Mouse (Mus musculus) stomach, embryonic 16.5 days (tissue): ENCODE measurements around the gene Ccdc155. TPM values are rescaled to one million over a fixed set of nuclear protein-coding genes. Genes with fewer than 3 reads are reported as not detected.

Experiments used
- ATAC-seq: fragments of 200-750 bp; cut with Nextera tagmentation; 2 replicates; pipeline ENCODE4 v1.8.0; 2017; ENCODE audit warnings: moderate number of reproducible peaks, moderate TSS enrichment; ENCODE audit not compliant: insufficient read depth, low FRiP score
- H3K27ac ChIP-seq: fragments of 300-500 bp; sonication (generic); 2 replicates; pipeline ENCODE4 v1.5.1; 2014; ENCODE audit warnings: low read length
- H3K27me3 ChIP-seq: fragments of 300-500 bp; sonication (generic); 2 replicates; pipeline ENCODE4 v1.6.1; 2014; ENCODE audit warnings: low read length, control low read depth, mixed read lengths; ENCODE audit not compliant: control insufficient read depth, insufficient read depth
- H3K36me3 ChIP-seq: fragments of 300-500 bp; sonication (generic); 2 replicates; pipeline ENCODE4 v1.6.1; 2014; ENCODE audit warnings: low read length; ENCODE audit not compliant: control insufficient read depth, insufficient read depth
- H3K4me1 ChIP-seq: fragments of 300-500 bp; sonication (generic); 2 replicates; pipeline ENCODE4 v1.6.1; 2014; ENCODE audit warnings: low read length, control low read depth, mixed read lengths; ENCODE audit not compliant: control insufficient read depth, insufficient read depth
- H3K4me2 ChIP-seq: fragments of 300-500 bp; sonication (generic); 2 replicates; pipeline ENCODE4 v1.6.1; 2014; ENCODE audit warnings: low read depth, low read length, mixed read lengths
- H3K4me3 ChIP-seq: fragments of 300-500 bp; sonication (generic); replicated peaks from 2 replicates; pipeline ENCODE4 v1.5.1; 2014; ENCODE audit warnings: mild to moderate bottlenecking, low read length
- H3K9ac ChIP-seq: fragments of 300-500 bp; sonication (generic); 2 replicates; pipeline ENCODE4 v1.6.1; 2014; ENCODE audit warnings: low read length
- H3K9me3 ChIP-seq: fragments of 300-500 bp; sonication (generic); replicated peaks from 2 replicates; pipeline ENCODE4 v1.6.1; 2016; ENCODE audit warnings: low read length, control low read depth; ENCODE audit not compliant: control insufficient read depth
- WGBS: fragments of 180-500 bp; shearing (Covaris S2); extraction: QIAGEN DNeasy Blood & Tissue Kit; methylation state at CpG from one replicate; pipeline ENCODE4 v1.1.7; 2014; 5-methylcytosine and 5-hydroxymethylcytosine counted together
- polyA plus RNA-seq: library from polyadenylated mRNA; unstranded; fragments of >200 nt; fragmentation: Nextera tagmentation; extraction: Ambion mirVana; gene quantifications from 2 replicates; pipeline ENCODE4 v1.2.1, GENCODE M21; 2015

The Ccdc155 gene
- polyA plus RNA-seq, 1 experiment from 2014 or later, result 1.5 TPM

- Histone ChIP-seq H3K4me3 (no peak overlapping the region), H3K9me3 (peaks cover 13% of the 10 kb centered on the region), H3K36me3 (no peaks in the 10 kb centered on the region), H3K27ac (no peak overlapping the region), H3K4me2 (no peak overlapping the region), H3K27me3 (peaks cover 68% of the 10 kb centered on the region), H3K9ac (no peak overlapping the region), H3K4me1 (peaks cover 3% of the 10 kb centered on the region; the same call in 1 of the 2 replicates)
- ATAC-seq, result no peak
- 67% methylated on average over 5 of the region's 5 CpGs for WGBS
Measured at GRCm38 (mm10) chr7:45164833-45165232, 39.9 kb downstream of the Ccdc155 start.

- Histone ChIP-seq H3K4me2 (peak within 1 kb of the TSS; percentile 76), H3K4me1 (peaks cover 3% of the 10 kb centered on the region; the same call in 1 of the 2 replicates), H3K4me3 (peak within 1 kb of the TSS; percentile 50), H3K36me3 (no peaks in the 10 kb centered on the region), H3K9ac (peak within 1 kb of the TSS; percentile 72), H3K9me3 (peaks cover 4% of the 10 kb centered on the region; the same call in 1 of the 2 replicates), H3K27me3 (peaks cover 59% of the 10 kb centered on the region), H3K27ac (no peak within 1 kb of the TSS)
- 2% methylated on average over 40 of the region's 41 CpGs for WGBS
- no peak; the same call in 1 of the 2 replicates for ATAC-seq
Measured at GRCm38 (mm10) chr7:45163735-45164490, 40.8 kb downstream of the Ccdc155 start, which contains the start of gene Slc17a7. Gene Slc17a7, plus strand, starts transcription at chr7:45163949.

GRCm38 (mm10) chr7:45162996-45163615 is 41.6 kb downstream of the Ccdc155 start:
- Histone ChIP-seq H3K9ac (no peak overlapping the region), H3K4me2 (no peak overlapping the region), H3K27me3 (peaks cover 51% of the 10 kb centered on the region), H3K9me3 (no peaks in the 10 kb centered on the region), H3K4me1 (peaks cover 3% of the 10 kb centered on the region; the same call in 1 of the 2 replicates), H3K4me3 (no peak overlapping the region; the same call in 1 of the 2 replicates), H3K36me3 (no peaks in the 10 kb centered on the region), H3K27ac (no peak overlapping the region)
- no peak for ATAC-seq
- 76% methylated on average over 9 of the region's 9 CpGs for WGBS

- no peak for ATAC-seq
- Histone ChIP-seq H3K27me3 (peaks cover 46% of the 10 kb centered on the region), H3K9me3 (no peaks in the 10 kb centered on the region), H3K4me1 (peaks cover 3% of the 10 kb centered on the region; the same call in 1 of the 2 replicates), H3K36me3 (no peaks in the 10 kb centered on the region), H3K9ac (peak overlapping the region; percentile 57), H3K4me2 (peak overlapping the region; percentile 68), H3K4me3 (peak overlapping the region; percentile 46), H3K27ac (no peak overlapping the region)
- WGBS, result 24% methylated on average over 6 of the region's 6 CpGs
Measured at GRCm38 (mm10) chr7:45162551-45162950, 42.1 kb downstream of the Ccdc155 start.

- ATAC-seq, result peak; percentile 88
- 4% methylated on average over 35 of the region's 35 CpGs for WGBS
- peak overlapping the region; percentile 23; the same call in 1 of the 2 replicates for H3K27ac ChIP-seq
- H3K9me3 ChIP-seq, result no peaks in the 10 kb centered on the region
- peak overlapping the region; percentile 46 for H3K4me3 ChIP-seq
- peak overlapping the region; percentile 57 for H3K9ac ChIP-seq
- peak overlapping the region; percentile 68 for H3K4me2 ChIP-seq
- peaks cover 3% of the 10 kb centered on the region; the same call in 1 of the 2 replicates for H3K4me1 ChIP-seq
- H3K36me3 ChIP-seq, result no peaks in the 10 kb centered on the region
- peaks cover 40% of the 10 kb centered on the region for H3K27me3 ChIP-seq
Measured at GRCm38 (mm10) chr7:45161612-45162473, 42.8 kb downstream of the Ccdc155 start.

GRCm38 (mm10) chr7:45160866-45161265 is 43.8 kb downstream of the Ccdc155 start:
- H3K4me1 ChIP-seq, result peaks cover 3% of the 10 kb centered on the region; the same call in 1 of the 2 replicates
- ATAC-seq, result no peak
- no peak overlapping the region for H3K9ac ChIP-seq
- no peaks in the 10 kb centered on the region for H3K36me3 ChIP-seq
- no peaks in the 10 kb centered on the region for H3K9me3 ChIP-seq
- 91% methylated on average over 3 of the region's 3 CpGs for WGBS
- H3K4me2 ChIP-seq, result no peak overlapping the region
- H3K27me3 ChIP-seq, result peaks cover 32% of the 10 kb centered on the region
- no peak overlapping the region for H3K4me3 ChIP-seq
- no peak overlapping the region for H3K27ac ChIP-seq

- no peaks in the 10 kb centered on the region for H3K9me3 ChIP-seq
- no peaks in the 10 kb centered on the region for H3K36me3 ChIP-seq
- H3K4me2 ChIP-seq, result no peak overlapping the region
- H3K27ac ChIP-seq, result no peak overlapping the region
- peaks cover 3% of the 10 kb centered on the region for H3K4me1 ChIP-seq
- WGBS, result 95% methylated on average over 6 of the region's 6 CpGs
- no peak overlapping the region for H3K9ac ChIP-seq
- H3K4me3 ChIP-seq, result no peak overlapping the region
- ATAC-seq, result no peak
- peaks cover 27% of the 10 kb centered on the region for H3K27me3 ChIP-seq
Measured at GRCm38 (mm10) chr7:45160316-45160800, 44.3 kb downstream of the Ccdc155 start.

- peaks cover 9% of the 10 kb centered on the region for H3K4me1 ChIP-seq
- WGBS, result 92% methylated on average over 6 of the region's 6 CpGs
Measured at GRCm38 (mm10) chr7:45158991-45159390, 45.7 kb downstream of the Ccdc155 start.

More at GRCm38 (mm10) chr7:45158991-45159390, 45.7 kb downstream of the Ccdc155 start:
- ATAC-seq, result no peak
- no peak overlapping the region for H3K4me3 ChIP-seq
- peaks cover 14% of the 10 kb centered on the region for H3K27me3 ChIP-seq
- H3K27ac ChIP-seq, result no peak overlapping the region
- no peaks in the 10 kb centered on the region for H3K9me3 ChIP-seq
- H3K36me3 ChIP-seq, result no peaks in the 10 kb centered on the region
- H3K9ac ChIP-seq, result no peak overlapping the region
- H3K4me2 ChIP-seq, result no peak overlapping the region
